Mouse (Mus musculus): Measurements from ENCODE around the gene Rbm4. TPM values are rescaled to one million over a fixed set of nuclear protein-coding genes. Genes with fewer than 3 reads are reported as not detected.
A peak's percentile ranks its signal among the peaks of the same experiment; 100 is the strongest.

The Rbm4 gene
- polyA plus RNA-seq, 1 experiment from 2014 or later, result 110 TPM

DNA sequence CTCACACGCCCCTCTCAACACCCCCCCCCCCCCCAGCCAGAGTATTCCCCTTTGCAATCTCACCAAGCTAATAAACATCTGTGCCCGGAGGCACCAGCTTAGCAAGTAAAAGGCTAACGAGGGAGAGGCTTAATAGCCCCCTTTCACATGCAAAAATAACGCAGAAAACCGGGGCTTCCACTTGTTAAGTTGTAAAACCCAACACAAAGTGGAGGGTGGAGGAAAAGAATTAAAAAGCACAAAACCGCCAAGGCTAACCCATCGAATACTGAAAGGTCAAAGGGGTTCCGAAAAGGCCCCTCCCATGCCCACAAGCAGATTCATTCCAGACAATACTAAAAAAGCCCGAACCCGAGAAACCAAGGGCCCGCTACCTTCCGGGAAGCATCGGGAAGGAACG is 16.6 kb upstream of the Rbm4 start:
- peak overlapping the region; percentile 97 for H3K4me2 ChIP-seq (ENCODE audit: low read length)

DNA sequence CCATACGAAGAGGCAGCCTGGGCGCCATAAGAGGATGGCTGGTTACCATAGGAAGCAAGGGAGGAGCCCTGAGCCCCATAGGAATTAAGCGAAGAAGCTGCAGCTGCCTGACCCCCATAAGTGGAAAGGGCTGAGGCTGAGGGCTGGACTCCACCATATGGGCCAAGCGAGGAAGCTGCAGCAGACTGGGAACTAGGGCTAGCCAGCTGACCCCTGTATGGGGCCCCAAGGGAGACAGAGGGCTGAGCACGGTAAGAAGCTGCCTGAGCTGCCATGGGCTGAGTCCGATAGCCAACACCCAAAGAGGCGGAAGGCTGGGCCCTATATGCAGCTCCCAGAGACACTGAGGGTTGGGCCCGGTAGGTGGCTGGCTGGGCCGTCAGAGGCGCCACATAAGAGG is 9.6 kb upstream of the Rbm4 start:
- Histone ChIP-seq H3K9me3 (ENCODE audit: control insufficient read depth, low read length) (no peaks in the 10 kb centered on the region), H3K36me3 (ENCODE audit: control insufficient read depth, insufficient read depth) (peaks cover 24% of the 10 kb centered on the region), H3K4me1 (replicated peaks; ENCODE audit: control insufficient read depth, insufficient read depth, low read length) (peaks cover 8% of the 10 kb centered on the region; the same call in 1 of the 2 replicates), H3K9ac (replicated peaks; ENCODE audit: low read depth, low read length) (no peak overlapping the region), H3K27me3 (replicated peaks; ENCODE audit: control insufficient read depth, insufficient read depth, low read length) (no peaks in the 10 kb centered on the region), H3K4me2 (ENCODE audit: low read length) (no peak overlapping the region), H3K27ac (ENCODE audit: low read length) (no peak overlapping the region), H3K4me3 (replicated peaks; ENCODE audit: low read length) (no peak overlapping the region)
- no peak for ATAC-seq
- WGBS, result 83% methylated on average over 10 of the region's 10 CpGs

More for the DNA sequence above, 16.6 kb upstream of the Rbm4 start:
- Histone ChIP-seq H3K9me3 (ENCODE audit: control insufficient read depth, low read length) (no peaks in the 10 kb centered on the region), H3K27ac (ENCODE audit: low read length) (peak overlapping the region; percentile 88; the same call in 1 of the 2 replicates), H3K4me1 (replicated peaks; ENCODE audit: control insufficient read depth, insufficient read depth, low read length) (peaks cover 26% of the 10 kb centered on the region), H3K4me3 (replicated peaks; ENCODE audit: low read length) (peak overlapping the region; percentile 66), H3K27me3 (replicated peaks; ENCODE audit: control insufficient read depth, insufficient read depth, low read length) (no peaks in the 10 kb centered on the region), H3K36me3 (ENCODE audit: control insufficient read depth, insufficient read depth) (no peaks in the 10 kb centered on the region), H3K9ac (replicated peaks; ENCODE audit: low read depth, low read length) (peak overlapping the region; percentile 59)
- WGBS, result 0% methylated on average over 14 of the region's 14 CpGs
- ATAC-seq, result no peak

DNA sequence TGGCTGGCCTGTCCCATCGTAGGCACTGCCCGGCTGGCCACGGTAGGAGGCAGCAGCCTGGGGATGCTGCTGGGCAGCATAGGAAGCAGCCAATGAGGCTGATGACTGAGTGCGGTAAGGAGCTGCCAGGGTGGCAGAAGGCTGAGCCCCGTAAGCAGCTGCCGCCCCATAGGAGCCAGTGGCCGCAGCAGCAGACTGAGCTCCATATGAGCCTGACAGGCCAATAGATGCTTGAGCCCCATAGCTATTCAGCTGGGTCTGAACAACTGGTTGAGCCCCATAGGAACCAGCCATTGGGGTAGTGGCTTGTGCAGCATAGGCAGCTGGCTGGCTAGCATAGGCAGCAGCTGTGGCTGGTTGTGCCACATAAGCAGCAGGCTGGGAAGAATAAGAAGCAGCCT is 9.0 kb upstream of the Rbm4 start:
- Histone ChIP-seq H3K4me2 (ENCODE audit: low read length) (no peak overlapping the region), H3K9ac (replicated peaks; ENCODE audit: low read depth, low read length) (no peak overlapping the region), H3K9me3 (ENCODE audit: control insufficient read depth, low read length) (no peaks in the 10 kb centered on the region), H3K36me3 (ENCODE audit: control insufficient read depth, insufficient read depth) (peaks cover 25% of the 10 kb centered on the region), H3K4me3 (replicated peaks; ENCODE audit: low read length) (no peak overlapping the region), H3K27me3 (replicated peaks; ENCODE audit: control insufficient read depth, insufficient read depth, low read length) (no peaks in the 10 kb centered on the region), H3K4me1 (replicated peaks; ENCODE audit: control insufficient read depth, insufficient read depth, low read length) (peaks cover 2% of the 10 kb centered on the region; the same call in 1 of the 2 replicates), H3K27ac (ENCODE audit: low read length) (no peak overlapping the region)
- WGBS, result 95% methylated on average over 7 of the region's 7 CpGs
- no peak for ATAC-seq

DNA sequence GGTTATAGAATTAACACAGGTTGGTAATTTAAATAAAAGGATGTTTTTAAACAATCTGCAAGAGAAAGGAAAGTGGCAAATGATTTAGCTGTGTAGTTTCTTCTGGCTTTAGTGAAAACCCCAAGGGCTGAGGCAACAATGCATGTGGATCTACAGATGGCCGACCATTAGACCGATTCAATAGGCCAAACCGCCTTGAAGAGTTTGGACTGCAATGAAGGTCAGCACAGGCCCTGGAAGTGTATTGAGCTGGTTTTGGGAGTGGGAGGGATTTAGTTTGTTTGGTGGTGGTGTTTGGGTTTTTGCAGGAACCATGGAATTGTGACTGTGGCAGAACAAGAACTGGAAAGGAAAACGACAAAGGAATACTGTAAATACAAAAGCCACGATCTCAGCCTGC is 5.4 kb upstream of the Rbm4 start:
- H3K36me3 ChIP-seq (ENCODE audit: control insufficient read depth, insufficient read depth), result peaks cover 27% of the 10 kb centered on the region

DNA sequence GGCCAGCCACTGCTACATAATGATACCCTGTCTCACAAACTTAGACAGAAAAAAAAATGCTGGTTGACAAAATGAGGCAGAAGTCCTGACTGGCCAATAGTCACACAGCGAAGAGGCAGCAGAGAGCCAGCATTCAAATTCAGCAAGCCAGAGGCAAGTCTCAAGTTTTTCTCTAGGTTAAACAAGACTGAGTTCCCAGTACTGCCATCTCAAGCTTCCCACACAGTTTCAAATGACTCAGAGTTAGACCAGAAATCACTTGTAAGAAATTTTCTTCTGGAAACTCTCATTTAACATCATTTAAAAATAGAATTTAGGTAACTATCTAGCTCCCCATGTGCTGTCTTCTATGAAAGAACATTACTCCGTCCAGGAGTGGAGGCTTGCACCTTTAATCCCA is 4.1 kb upstream of the Rbm4 start:
- Histone ChIP-seq H3K4me2 (ENCODE audit: low read length) (no peak overlapping the region), H3K4me3 (replicated peaks; ENCODE audit: low read length) (no peak overlapping the region), H3K27ac (ENCODE audit: low read length) (no peak overlapping the region), H3K9me3 (ENCODE audit: control insufficient read depth, low read length) (no peaks in the 10 kb centered on the region), H3K27me3 (replicated peaks; ENCODE audit: control insufficient read depth, insufficient read depth, low read length) (no peaks in the 10 kb centered on the region), H3K36me3 (ENCODE audit: control insufficient read depth, insufficient read depth) (peaks cover 22% of the 10 kb centered on the region), H3K4me1 (replicated peaks; ENCODE audit: control insufficient read depth, insufficient read depth, low read length) (peaks cover 9% of the 10 kb centered on the region), H3K9ac (replicated peaks; ENCODE audit: low read depth, low read length) (no peak overlapping the region)
- 98% methylated on average over 2 of the region's 2 CpGs for WGBS
- no peak for ATAC-seq

More for the DNA sequence above, 5.4 kb upstream of the Rbm4 start:
- Histone ChIP-seq H3K4me1 (replicated peaks; ENCODE audit: control insufficient read depth, insufficient read depth, low read length) (peaks cover 7% of the 10 kb centered on the region), H3K9me3 (ENCODE audit: control insufficient read depth, low read length) (no peaks in the 10 kb centered on the region), H3K27ac (ENCODE audit: low read length) (no peak overlapping the region), H3K9ac (replicated peaks; ENCODE audit: low read depth, low read length) (no peak overlapping the region), H3K4me2 (ENCODE audit: low read length) (no peak overlapping the region), H3K27me3 (replicated peaks; ENCODE audit: control insufficient read depth, insufficient read depth, low read length) (no peaks in the 10 kb centered on the region), H3K4me3 (replicated peaks; ENCODE audit: low read length) (no peak overlapping the region)
- 88% methylated on average over 5 of the region's 5 CpGs for WGBS
- ATAC-seq, result no peak

DNA sequence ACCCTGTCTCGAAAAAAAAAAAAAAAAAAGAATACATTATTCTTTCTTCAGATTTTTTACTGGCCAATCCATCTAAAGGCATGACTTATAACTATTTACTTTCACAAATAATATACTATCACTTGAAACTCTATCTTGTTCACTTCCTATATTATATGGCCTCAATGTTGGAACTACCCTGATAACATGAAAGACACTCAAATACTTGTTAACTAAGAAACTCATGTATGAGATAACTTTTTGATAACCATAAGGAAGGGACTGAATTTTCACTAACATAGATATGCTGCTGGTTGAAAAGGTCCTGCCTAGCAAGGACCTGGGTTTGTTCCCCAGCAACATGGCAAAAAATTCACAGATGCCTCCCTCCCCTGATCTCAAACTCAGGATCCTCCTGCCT is 2.2 kb upstream of the Rbm4 start:
- WGBS, result 80% methylated on average over 1 of the region's 1 CpGs
- Histone ChIP-seq H3K27ac (ENCODE audit: low read length) (no peak overlapping the region), H3K4me3 (replicated peaks; ENCODE audit: low read length) (no peak overlapping the region), H3K4me1 (replicated peaks; ENCODE audit: control insufficient read depth, insufficient read depth, low read length) (peaks cover 26% of the 10 kb centered on the region), H3K9me3 (ENCODE audit: control insufficient read depth, low read length) (no peaks in the 10 kb centered on the region), H3K27me3 (replicated peaks; ENCODE audit: control insufficient read depth, insufficient read depth, low read length) (no peaks in the 10 kb centered on the region), H3K36me3 (ENCODE audit: control insufficient read depth, insufficient read depth) (peaks cover 23% of the 10 kb centered on the region), H3K9ac (replicated peaks; ENCODE audit: low read depth, low read length) (no peak overlapping the region), H3K4me2 (ENCODE audit: low read length) (no peak overlapping the region)
- ATAC-seq, result no peak

DNA sequence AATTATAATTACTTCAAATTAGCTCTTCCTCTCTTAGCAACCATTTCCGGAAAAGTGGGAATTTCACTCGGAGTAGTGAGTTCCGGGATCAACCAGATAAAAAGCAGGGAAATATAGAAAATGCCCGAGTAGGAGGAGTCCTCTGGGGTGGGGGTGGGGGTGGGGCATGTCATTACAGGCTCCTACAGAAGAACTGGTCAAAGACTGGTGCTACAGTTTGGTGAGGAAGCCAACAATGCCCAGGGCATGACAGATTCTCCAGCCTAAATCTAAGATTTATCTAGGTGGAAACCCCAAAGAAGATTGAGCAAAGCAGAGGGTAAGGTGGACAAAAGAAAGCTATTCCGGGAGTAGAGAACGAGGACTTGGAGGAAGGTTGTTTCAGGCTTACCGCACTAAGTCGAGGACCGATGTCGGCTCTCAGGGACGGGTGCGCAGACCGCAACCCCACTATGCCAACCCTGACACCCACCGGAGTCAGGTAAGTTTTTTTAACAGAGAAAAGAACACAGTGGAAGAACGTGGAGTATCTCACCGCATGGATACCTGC is 345 bp downstream of the Rbm4 start:
- peak overlapping the region; percentile 75 for H3K9ac ChIP-seq (replicated peaks; ENCODE audit: low read depth, low read length)
- H3K27ac ChIP-seq (ENCODE audit: low read length), result peak overlapping the region; percentile 88
- no peaks in the 10 kb centered on the region for H3K9me3 ChIP-seq (ENCODE audit: control insufficient read depth, low read length)
- ATAC-seq, result peak; percentile 30; the same call in 1 of the 2 replicates
- WGBS, result under 1% methylated on average over 16 of the region's 16 CpGs
- H3K4me3 ChIP-seq (replicated peaks; ENCODE audit: low read length), result peak overlapping the region; percentile 80
- peak overlapping the region; percentile 86 for H3K4me2 ChIP-seq (ENCODE audit: low read length)
- peaks cover 13% of the 10 kb centered on the region for H3K36me3 ChIP-seq (ENCODE audit: control insufficient read depth, insufficient read depth)
- peaks cover 47% of the 10 kb centered on the region for H3K4me1 ChIP-seq (replicated peaks; ENCODE audit: control insufficient read depth, insufficient read depth, low read length)
- no peaks in the 10 kb centered on the region for H3K27me3 ChIP-seq (replicated peaks; ENCODE audit: control insufficient read depth, insufficient read depth, low read length)

DNA sequence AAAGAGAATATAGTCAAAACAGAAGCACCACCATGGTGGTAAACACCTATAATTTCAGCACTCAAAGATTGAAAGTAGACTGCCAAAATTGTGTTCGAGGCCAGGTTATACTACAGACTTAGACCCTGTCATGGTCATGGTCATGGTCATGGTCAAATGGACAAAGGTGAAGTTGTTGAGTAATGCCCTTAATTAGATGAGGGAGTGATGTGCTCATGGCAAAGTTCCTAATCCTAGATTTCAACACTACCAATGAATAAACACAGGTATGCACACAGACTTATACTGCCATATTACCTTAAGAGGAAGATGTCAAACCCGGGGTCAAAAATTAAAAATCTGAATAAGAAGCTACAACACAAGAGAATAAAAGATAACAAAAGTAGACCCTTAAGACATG is 7.4 kb downstream of the Rbm4 start:
- Histone ChIP-seq H3K4me1 (replicated peaks; ENCODE audit: control insufficient read depth, insufficient read depth, low read length) (peaks cover 37% of the 10 kb centered on the region), H3K4me2 (ENCODE audit: low read length) (no peak overlapping the region), H3K9me3 (ENCODE audit: control insufficient read depth, low read length) (no peaks in the 10 kb centered on the region), H3K36me3 (ENCODE audit: control insufficient read depth, insufficient read depth) (peaks cover 37% of the 10 kb centered on the region), H3K27ac (ENCODE audit: low read length) (no peak overlapping the region), H3K9ac (replicated peaks; ENCODE audit: low read depth, low read length) (no peak overlapping the region), H3K4me3 (replicated peaks; ENCODE audit: low read length) (no peak overlapping the region), H3K27me3 (replicated peaks; ENCODE audit: control insufficient read depth, insufficient read depth, low read length) (no peaks in the 10 kb centered on the region)
- ATAC-seq, result no peak
- WGBS, result 94% methylated on average over 2 of the region's 2 CpGs

DNA sequence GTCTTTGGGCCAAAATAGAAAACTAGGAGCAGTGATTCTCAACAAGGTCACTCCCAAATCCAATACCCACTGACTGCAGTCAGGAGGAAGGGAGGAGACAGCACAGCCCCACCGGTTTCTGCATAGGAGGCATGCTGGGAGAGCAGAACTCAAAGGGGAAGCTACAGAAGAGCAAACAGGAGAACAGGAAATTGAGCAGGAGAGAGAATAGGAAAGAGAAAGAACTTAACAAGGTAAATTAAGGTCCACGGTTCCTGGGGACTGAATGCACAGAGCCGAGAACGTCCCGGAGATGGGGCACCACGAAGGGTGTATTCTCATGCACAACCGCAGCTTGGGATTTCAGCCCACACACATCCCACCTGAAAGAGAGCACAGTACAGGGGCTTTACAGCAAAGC is 8.5 kb downstream of the Rbm4 start:
- H3K9me3 ChIP-seq (ENCODE audit: control insufficient read depth, low read length), result no peaks in the 10 kb centered on the region
- no peak overlapping the region for H3K9ac ChIP-seq (replicated peaks; ENCODE audit: low read depth, low read length)
- no peak overlapping the region for H3K4me3 ChIP-seq (replicated peaks; ENCODE audit: low read length)
- H3K27ac ChIP-seq (ENCODE audit: low read length), result no peak overlapping the region
- no peaks in the 10 kb centered on the region for H3K27me3 ChIP-seq (replicated peaks; ENCODE audit: control insufficient read depth, insufficient read depth, low read length)
- 91% methylated on average over 7 of the region's 7 CpGs for WGBS
- ATAC-seq, result no peak
- no peak overlapping the region for H3K4me2 ChIP-seq (ENCODE audit: low read length)
- peaks cover 35% of the 10 kb centered on the region for H3K36me3 ChIP-seq (ENCODE audit: control insufficient read depth, insufficient read depth)
- peaks cover 26% of the 10 kb centered on the region for H3K4me1 ChIP-seq (replicated peaks; ENCODE audit: control insufficient read depth, insufficient read depth, low read length)

DNA sequence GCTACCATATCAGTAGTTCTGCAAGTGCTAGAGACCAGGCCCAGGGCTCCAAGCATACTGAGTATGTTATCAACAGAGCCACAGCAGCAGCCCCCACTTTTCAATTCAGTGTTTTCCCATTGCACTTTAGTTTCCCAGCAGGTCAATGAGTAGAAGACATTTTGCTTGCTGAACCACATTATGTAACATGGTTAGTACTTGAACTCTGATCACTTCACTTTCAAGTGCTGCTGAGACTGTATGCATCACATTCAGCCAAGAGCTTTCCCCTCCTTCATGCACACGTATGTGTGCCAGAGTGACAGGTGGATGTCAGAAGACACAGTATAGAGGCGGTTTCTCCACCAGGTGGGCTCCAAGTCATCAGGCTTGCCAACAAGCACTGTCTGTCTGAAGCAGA is 10.8 kb downstream of the Rbm4 start:
- Histone ChIP-seq H3K4me3 (replicated peaks; ENCODE audit: low read length) (no peak overlapping the region), H3K9me3 (ENCODE audit: control insufficient read depth, low read length) (no peaks in the 10 kb centered on the region), H3K27me3 (replicated peaks; ENCODE audit: control insufficient read depth, insufficient read depth, low read length) (no peaks in the 10 kb centered on the region), H3K36me3 (ENCODE audit: control insufficient read depth, insufficient read depth) (peaks cover 37% of the 10 kb centered on the region), H3K9ac (replicated peaks; ENCODE audit: low read depth, low read length) (no peak overlapping the region), H3K4me1 (replicated peaks; ENCODE audit: control insufficient read depth, insufficient read depth, low read length) (peaks cover 14% of the 10 kb centered on the region), H3K27ac (ENCODE audit: low read length) (no peak overlapping the region), H3K4me2 (ENCODE audit: low read length) (no peak overlapping the region)
- 83% methylated on average over 2 of the region's 2 CpGs for WGBS
- ATAC-seq, result no peak
